Mouse (Mus musculus) left cerebral cortex, adult 6 months (tissue): ENCODE measurements around the gene Slco1a4. TPM values are rescaled to one million over a fixed set of nuclear protein-coding genes. Genes with fewer than 3 reads are reported as not detected.

ENCODE experiments used
- long read RNA-seq, 2 experiments: library from polyadenylated mRNA; unstranded; transcript quantifications; one replicate each; pipeline ENCODE4 v2.0.0; 2019 to 2020
- polyA plus RNA-seq: library from polyadenylated mRNA; unstranded; fragments of <200 nt; fragmentation: Nextera tagmentation; gene quantifications from 2 replicates; pipeline ENCODE4 v1.2.3, GENCODE M21; 2021

Gene Slco1a4
- polyA plus RNA-seq: 21.0 and 23.2 TPM in 2 replicates
- long read RNA-seq, experiment 1, transcript Slco1a4-204 (1 exons, 2,677 nt): major isoform, 12 of 128 reads
- long read RNA-seq, experiment 1, partial matches to known transcripts: 8 of 128 reads
- long read RNA-seq, experiment 1, other reads (novel, unspliced or antisense): 104 of 128 reads
- long read RNA-seq, experiment 2, partial matches to known transcripts: 7 of 22 reads
- long read RNA-seq, experiment 2, other reads (novel, unspliced or antisense): 13 of 22 reads

DNA sequence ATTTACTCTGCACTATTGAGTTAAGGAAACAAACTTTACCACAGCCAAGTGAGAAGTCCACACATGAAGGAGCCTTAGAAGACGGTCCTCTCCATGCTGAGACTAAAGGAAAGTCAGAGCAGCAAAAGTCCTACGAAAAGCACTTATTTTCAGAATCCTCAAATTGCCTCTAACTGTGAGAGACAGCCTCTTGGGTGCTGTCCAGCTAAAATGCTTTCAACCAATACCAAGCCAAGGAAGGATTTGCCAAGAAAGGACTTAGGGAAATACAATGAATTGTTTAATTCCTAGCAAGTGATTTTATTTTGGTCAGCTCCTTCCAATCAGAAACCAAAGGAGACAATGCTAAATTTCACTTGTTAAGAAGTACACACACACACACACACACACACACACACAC, at the start of gene Slco1a4:
Gene Slco1a4 (minus strand): TSS at position 115 of the 400 bp plus-strand sequence.

GRCm38 (mm10) chr6:141773710-141774109, 82.3 kb downstream of the Slco1a4 start, which contains the start of gene Gm5724:
TSS of gene Gm5724 (minus strand) at chr6:141773810.

Other genes with a start within 250 kb of the Slco1a4 start
- not detected in 2 replicates for gene Slco1b2, start 226.7 kb downstream of the Slco1a4 start, polyA plus RNA-seq
- not detected in 2 replicates for gene Gm5724, start 82.4 kb downstream of the Slco1a4 start, polyA plus RNA-seq
- gene Slco1a1, start 90.8 kb upstream of the Slco1a4 start, polyA plus RNA-seq: not detected in 2 replicates
- gene Gm6614, start 155.2 kb upstream of the Slco1a4 start, polyA plus RNA-seq: not detected in 2 replicates